Mouse (Mus musculus): ENCODE measurements around the gene Nudt21. TPM values are rescaled to one million over a fixed set of nuclear protein-coding genes. Genes with fewer than 3 reads are reported as not detected.

Gene Nudt21
- total and polyA plus RNA-seq, 3 experiments, result 34.7 to 174 (median 36.9) TPM

DNA sequence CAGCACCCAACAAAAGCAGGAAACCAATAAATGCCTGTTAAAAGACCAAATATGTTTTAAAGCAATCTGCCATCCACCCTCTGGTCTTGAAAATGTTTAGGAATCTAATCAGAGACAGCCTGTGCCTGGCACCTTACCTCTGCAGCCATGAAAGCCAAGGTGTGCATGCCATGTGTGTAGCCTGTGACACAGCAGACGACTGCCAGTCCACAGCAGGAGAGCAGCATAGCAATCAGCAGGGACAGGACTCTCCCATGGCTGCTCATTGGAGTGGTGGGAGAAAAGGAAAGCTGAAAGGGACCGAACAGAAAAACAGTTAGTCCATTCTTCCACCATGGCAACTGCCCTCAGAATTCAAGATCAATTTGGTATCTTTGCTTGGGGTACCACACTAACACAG lies 37.9 kb downstream of the Nudt21 start:
- DNase-seq, result no peak

DNA sequence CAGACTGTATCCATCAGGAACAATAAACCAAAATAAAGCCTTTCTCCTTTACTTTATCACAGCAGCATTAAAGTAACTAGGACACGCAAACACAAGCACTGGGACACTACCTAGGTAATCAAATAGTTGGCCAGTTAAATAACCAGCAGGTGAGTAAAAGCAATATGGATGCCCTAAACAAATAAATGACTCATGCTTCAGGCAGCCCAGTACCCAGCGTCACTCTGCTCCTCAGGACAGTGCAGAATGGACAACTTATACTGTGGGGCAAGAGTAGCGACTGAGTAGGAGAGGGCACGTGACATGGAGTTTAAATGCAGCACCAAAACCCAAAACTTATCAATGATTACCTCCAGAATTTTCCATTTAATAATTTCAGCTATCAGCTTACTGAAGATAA lies 47.1 kb downstream of the Nudt21 start:
- no peak for DNase-seq

DNA sequence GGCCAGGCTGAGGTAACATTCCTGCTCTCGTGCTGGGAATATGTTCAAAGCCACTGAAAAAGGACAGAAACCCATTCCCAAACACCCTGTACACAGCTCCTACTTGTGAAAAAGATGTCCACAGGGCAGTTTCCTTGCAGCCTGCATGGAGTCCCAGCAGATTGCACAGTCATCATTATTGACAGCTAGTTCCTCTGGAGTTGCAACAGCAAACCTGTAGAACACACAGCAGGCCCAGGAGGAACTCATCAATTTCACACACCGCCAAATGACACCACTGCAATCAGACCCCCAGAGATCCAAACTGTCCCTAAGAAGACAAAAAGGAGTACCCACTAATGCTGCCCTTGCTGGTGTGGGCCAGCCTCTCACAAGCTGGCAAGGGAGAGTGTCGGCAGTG lies 52.1 kb downstream of the Nudt21 start:
- no peak for DNase-seq

GRCm38 (mm10) chr8:93983827-93984226 lies 53.0 kb downstream of the Nudt21 start:
- no peak for DNase-seq

GRCm38 (mm10) chr8:93981679-93982215 lies 55.1 kb downstream of the Nudt21 start:
- no peak for DNase-seq

DNA sequence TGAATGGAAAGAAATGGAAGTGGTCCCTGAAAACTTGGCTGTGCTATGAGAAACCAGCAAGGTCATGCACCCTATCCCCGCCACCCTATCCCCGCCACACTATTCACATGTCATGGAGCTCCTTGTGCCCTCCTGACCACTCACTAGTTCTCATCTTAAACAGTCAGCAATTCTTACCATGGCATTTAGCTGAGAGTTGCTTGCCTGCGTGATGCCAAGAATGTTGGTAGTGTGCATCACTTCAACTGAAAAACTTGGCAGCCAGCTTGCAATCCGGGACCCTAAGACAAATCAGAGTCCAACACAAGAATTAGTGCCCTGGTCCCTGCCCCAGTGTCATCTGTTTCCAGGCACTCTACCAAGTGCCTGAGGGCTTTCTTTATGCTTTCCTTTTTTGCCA lies 56.7 kb downstream of the Nudt21 start:
- no peak for DNase-seq

GRCm38 (mm10) chr8:93976446-93977211 lies 60.2 kb downstream of the Nudt21 start:
- no peak for DNase-seq

DNA sequence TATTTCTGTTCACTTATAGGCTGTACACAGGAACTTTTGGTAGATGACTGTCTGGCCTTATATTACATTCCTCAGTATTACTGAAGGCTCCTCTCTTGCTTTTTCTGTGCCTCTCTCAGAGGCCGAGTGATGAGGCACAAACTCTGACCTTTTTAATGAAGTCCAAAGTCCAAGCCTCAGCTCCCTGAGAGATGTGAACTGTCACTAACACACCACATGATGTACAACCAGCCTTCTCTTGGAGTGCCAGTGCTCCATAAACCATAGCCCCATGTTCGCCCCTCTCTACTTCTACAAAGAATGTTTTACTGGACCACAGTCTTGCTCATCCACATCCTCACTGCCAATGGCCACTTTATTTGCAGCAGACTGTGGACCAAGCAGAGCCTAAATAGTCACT lies 61.5 kb downstream of the Nudt21 start:
- DNase-seq, result no peak

DNA sequence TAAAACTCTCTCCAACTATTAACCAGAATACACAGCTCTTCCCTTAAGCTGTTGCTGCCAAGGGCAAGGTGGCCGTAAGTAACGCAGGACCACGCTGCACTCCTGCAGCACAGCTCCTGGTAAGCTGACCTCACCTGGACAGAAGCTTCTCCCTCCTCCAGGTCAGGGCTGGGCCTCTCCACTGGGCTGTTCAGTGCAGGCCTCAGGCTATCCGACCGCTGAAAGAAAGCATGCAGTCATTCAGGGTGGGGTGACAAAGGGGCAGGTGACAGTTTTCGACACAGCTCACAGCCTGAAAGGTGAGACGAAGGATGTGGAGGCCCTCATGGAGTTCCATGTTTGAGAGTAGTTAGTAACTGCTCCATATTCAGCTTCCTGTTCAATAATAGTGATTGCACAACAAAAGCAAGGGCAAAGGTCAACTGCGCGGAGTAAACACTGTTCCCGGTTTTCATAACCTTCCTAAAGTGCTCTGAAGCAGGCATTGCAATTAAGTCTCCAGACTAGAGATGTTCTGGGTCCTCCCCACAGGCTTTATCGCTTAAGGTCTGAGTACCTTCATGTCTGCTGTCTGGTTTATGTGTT lies 62.1 kb downstream of the Nudt21 start:
- DNase-seq, result no peak

GRCm38 (mm10) chr8:93973831-93974375 lies 62.9 kb downstream of the Nudt21 start:
- no peak for DNase-seq

- DNase-seq, result no peak
Observed at GRCm38 (mm10) chr8:93972971-93973734, 63.7 kb downstream of the Nudt21 start.

DNA sequence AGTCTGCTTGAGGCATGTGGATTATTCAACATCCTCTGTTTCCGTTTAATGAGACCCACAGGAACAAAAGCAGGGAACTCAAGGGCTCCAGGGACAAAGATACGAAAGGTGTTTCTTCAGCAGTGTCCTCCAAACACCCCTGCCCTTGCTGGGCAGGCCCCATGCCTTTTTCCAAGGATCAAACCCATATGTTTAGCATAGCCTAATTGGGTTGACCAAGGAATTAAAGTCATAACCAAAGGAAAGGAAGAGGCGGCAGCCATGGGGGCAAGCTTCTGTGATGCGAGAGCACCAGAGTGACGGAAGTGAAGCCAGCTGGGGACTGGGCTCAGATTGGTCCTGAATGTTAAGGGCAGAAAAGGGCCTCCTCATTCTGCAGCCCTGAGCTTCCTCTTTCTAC lies 64.6 kb downstream of the Nudt21 start:
- no peak for DNase-seq

DNA sequence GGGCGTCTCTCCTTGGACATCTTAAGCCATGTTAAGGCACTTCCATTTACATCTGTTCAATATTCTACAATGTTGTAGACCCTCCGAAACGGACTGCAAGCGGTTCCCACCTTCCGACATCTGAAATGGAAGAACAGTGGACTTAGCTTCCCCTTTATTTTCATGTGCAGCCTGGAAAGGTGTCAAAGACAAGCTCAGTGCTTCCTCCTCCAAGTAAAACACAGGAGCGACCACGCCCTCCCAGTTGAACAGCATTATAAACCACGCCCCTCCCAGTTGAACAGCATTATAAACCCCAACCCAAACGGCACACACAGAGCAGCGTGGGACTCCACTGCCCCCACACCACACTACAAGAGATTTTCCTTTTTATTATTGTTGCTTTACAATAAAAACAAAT lies 65.4 kb downstream of the Nudt21 start:
- no peak for DNase-seq

DNA sequence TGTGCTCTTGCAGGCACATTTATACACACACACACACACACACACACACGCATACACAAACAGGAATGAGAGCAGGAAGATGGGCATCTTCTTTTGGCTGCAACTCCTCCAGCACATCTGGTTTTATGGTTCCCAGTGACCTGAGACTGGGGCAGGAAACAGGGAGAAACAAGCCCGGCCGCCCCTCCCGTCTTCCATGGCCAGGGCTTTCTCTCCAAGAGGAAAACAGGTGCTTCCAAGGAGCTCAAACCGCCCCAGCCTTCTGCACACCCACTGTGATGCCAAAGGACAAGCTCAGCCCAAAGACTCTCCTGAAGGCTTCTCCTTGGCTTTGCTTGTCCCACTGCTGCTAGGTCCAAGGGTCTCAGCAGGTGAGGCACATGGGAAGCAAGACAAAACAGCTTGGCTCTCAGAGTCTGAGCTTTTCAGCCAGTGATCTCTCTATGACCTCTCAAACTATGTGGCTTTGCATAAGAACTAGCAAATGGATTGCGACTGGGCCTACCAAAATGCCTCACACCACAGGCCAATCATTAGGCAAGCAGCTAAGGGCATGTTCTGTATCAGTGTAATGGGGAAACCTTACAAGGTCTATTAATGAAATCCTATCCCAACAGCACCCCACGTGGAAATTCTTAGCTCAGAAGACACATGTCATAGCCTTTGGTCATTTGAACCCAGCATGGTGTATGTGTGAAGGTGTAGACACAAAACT lies 67.0 kb downstream of the Nudt21 start:
- no peak for DNase-seq

GRCm38 (mm10) chr8:93968293-93968692 lies 68.5 kb downstream of the Nudt21 start:
- DNase-seq, result no peak

Other genes starting within 250 kb of the Nudt21 start
- gene Gnao1, start 227.1 kb downstream of the Nudt21 start, total RNA-seq (2021), result 10 to 100 TPM; 31.7 to 35.3 TPM
- gene Gnao1, start 227.1 kb downstream of the Nudt21 start, polyA plus RNA-seq (2012; rRNA removed), result 22.8 and 23.8 TPM in 2 replicates
- 100 to 1,000 TPM; 234 to 239 TPM for gene Amfr, start 24.2 kb downstream of the Nudt21 start, total RNA-seq (2021)
- 290 and 363 TPM in 2 replicates for gene Amfr, start 24.2 kb downstream of the Nudt21 start, polyA plus RNA-seq (2012; rRNA removed)
- 10 to 100 TPM; 20.1 to 22.3 TPM for gene Ogfod1, start 167 bp upstream of the Nudt21 start, total RNA-seq (2021)
- 2.4 TPM in 2 replicates for gene Ogfod1, start 167 bp upstream of the Nudt21 start, polyA plus RNA-seq (2012; rRNA removed)
- 10 to 100 TPM; 17.1 to 18.1 TPM for gene Bbs2, start 61.9 kb upstream of the Nudt21 start, total RNA-seq (2021)
- 26.5 and 31.0 TPM in 2 replicates for gene Bbs2, start 61.9 kb upstream of the Nudt21 start, polyA plus RNA-seq (2012; rRNA removed)
- gene Mt4, start 100.2 kb upstream of the Nudt21 start, total RNA-seq (2021), result not detected
- not detected in 2 replicates for gene Mt4, start 100.2 kb upstream of the Nudt21 start, polyA plus RNA-seq (2012; rRNA removed)
- gene Mt3, start 115.6 kb upstream of the Nudt21 start, total RNA-seq (2021), result 1 to 10 TPM; 4.1 to 4.7 TPM
- 1.0 and 1.9 TPM in 2 replicates for gene Mt3, start 115.6 kb upstream of the Nudt21 start, polyA plus RNA-seq (2012; rRNA removed)
- 100 to 1,000 TPM; 158 to 202 TPM for gene Mt2, start 135.6 kb upstream of the Nudt21 start, total RNA-seq (2021)
- 19.3 and 19.6 TPM in 2 replicates for gene Mt2, start 135.6 kb upstream of the Nudt21 start, polyA plus RNA-seq (2012; rRNA removed)
- gene Mt1, start 142.1 kb upstream of the Nudt21 start, total RNA-seq (2021), result 100 to 1,000 TPM; 282 to 394 TPM
- 895 and 922 TPM in 2 replicates for gene Mt1, start 142.1 kb upstream of the Nudt21 start, polyA plus RNA-seq (2012; rRNA removed)
- 10 to 100 TPM; 12.3 to 17.5 TPM for gene Nup93, start 177.5 kb upstream of the Nudt21 start, total RNA-seq (2021)
- 5.3 and 5.4 TPM in 2 replicates for gene Nup93, start 177.5 kb upstream of the Nudt21 start, polyA plus RNA-seq (2012; rRNA removed)